Mouse (Mus musculus): ENCODE results near the gene Hspa2. TPM values are rescaled to one million over a fixed set of nuclear protein-coding genes. Genes with fewer than 3 reads are reported as not detected.
"Not testable (repeated sequence)": the region's sequence is repeated elsewhere in the genome, so short reads cannot be mapped to it uniquely, and the experiment has no call there.

Hspa2 gene
- total and polyA plus RNA-seq, 2 experiments from 2014 or later = 8.8 to 13.6 TPM

- Histone ChIP-seq H3K4me2 (ENCODE audit: low read depth, low read length, poor library complexity, severe bottlenecking) (no peak overlapping the region), H3K4me1 (ENCODE audit: insufficient read depth, low read length) (peaks cover 3% of the 10 kb centered on the region; the same call in 1 of the 2 replicates), H3K27me3 (ENCODE audit: insufficient read depth, low read length) (no peaks in the 10 kb centered on the region; the same call in 1 of the 2 replicates), H3K27ac (ENCODE audit: low read depth, low read length) (no peak overlapping the region), H3K9me3 (ENCODE audit: low read length) (no peaks in the 10 kb centered on the region), H3K9ac (replicated peaks; ENCODE audit: low read length, poor library complexity, severe bottlenecking) (no peak overlapping the region), H3K4me3 (ENCODE audit: low read depth, low read length) (no peak overlapping the region), H3K36me3 (ENCODE audit: insufficient read depth, low read length) (no peaks in the 10 kb centered on the region)
- ATAC-seq (ENCODE audit: low FRiP score) (no peak), DNase-seq (ENCODE audit: low spot score) (peak; percentile 26)
- WGBS = 58% methylated on average over 5 of the region's 5 CpGs
- TF ChIP-seq CTCF (IDR thresholded peaks at IDR 0.05) = no peak
Observed at GRCm38 (mm10) chr12:76430879-76431406, 27.0 kb downstream of the Hspa2 start.

- WGBS = 87% methylated on average over 6 of the region's 6 CpGs
- no peak overlapping the region for H3K4me2 ChIP-seq (ENCODE audit: low read depth, low read length, poor library complexity, severe bottlenecking)
- TF ChIP-seq CTCF (IDR thresholded peaks at IDR 0.05) = no peak
- no peaks in the 10 kb centered on the region for H3K9me3 ChIP-seq (ENCODE audit: low read length)
- ATAC-seq (ENCODE audit: low FRiP score) (no peak), DNase-seq (ENCODE audit: low spot score) (no peak)
- no peak overlapping the region for H3K27ac ChIP-seq (ENCODE audit: low read depth, low read length)
- H3K4me3 ChIP-seq (ENCODE audit: low read depth, low read length) = no peak overlapping the region
- peaks cover 3% of the 10 kb centered on the region; the same call in 1 of the 2 replicates for H3K4me1 ChIP-seq (ENCODE audit: insufficient read depth, low read length)
- no peaks in the 10 kb centered on the region; the same call in 1 of the 2 replicates for H3K27me3 ChIP-seq (ENCODE audit: insufficient read depth, low read length)
- H3K36me3 ChIP-seq (ENCODE audit: insufficient read depth, low read length) = no peaks in the 10 kb centered on the region
- H3K9ac ChIP-seq (replicated peaks; ENCODE audit: low read length, poor library complexity, severe bottlenecking) = no peak overlapping the region
Observed at GRCm38 (mm10) chr12:76431431-76431830, 27.5 kb downstream of the Hspa2 start.

GRCm38 (mm10) chr12:76434111-76434510, 30.1 kb downstream of the Hspa2 start:
- DNase-seq (ENCODE audit: low spot score) = no peak
- no peaks in the 10 kb centered on the region; the same call in 1 of the 2 replicates for H3K27me3 ChIP-seq (ENCODE audit: insufficient read depth, low read length)
- H3K4me2 ChIP-seq (ENCODE audit: low read depth, low read length, poor library complexity, severe bottlenecking) = no peak overlapping the region
- no peak for TF ChIP-seq CTCF (IDR thresholded peaks at IDR 0.05)
- H3K9me3 ChIP-seq (ENCODE audit: low read length) = no peaks in the 10 kb centered on the region
- 43% methylated on average over 7 of the region's 7 CpGs for WGBS
- H3K27ac ChIP-seq (ENCODE audit: low read depth, low read length) = no peak overlapping the region
- 0 out of 2 replicates have a peak, but pooled peaks cover 3% of the 10 kb centered on the region for H3K4me1 ChIP-seq (ENCODE audit: insufficient read depth, low read length)
- no peaks in the 10 kb centered on the region for H3K36me3 ChIP-seq (ENCODE audit: insufficient read depth, low read length)
- ATAC-seq (ENCODE audit: low FRiP score) = no peak
- H3K9ac ChIP-seq (replicated peaks; ENCODE audit: low read length, poor library complexity, severe bottlenecking) = no peak overlapping the region
- no peak overlapping the region for H3K4me3 ChIP-seq (ENCODE audit: low read depth, low read length)

- H3K4me3 ChIP-seq (ENCODE audit: low read depth, low read length) = peak overlapping the region; percentile 21; the same call in 1 of the 2 replicates
- no peak for TF ChIP-seq CTCF (IDR thresholded peaks at IDR 0.05)
- H3K36me3 ChIP-seq (ENCODE audit: insufficient read depth, low read length) = no peaks in the 10 kb centered on the region
- H3K4me1 ChIP-seq (ENCODE audit: insufficient read depth, low read length) = 0 out of 2 replicates have a peak, but pooled peaks cover 3% of the 10 kb centered on the region
- no peaks in the 10 kb centered on the region; the same call in 1 of the 2 replicates for H3K27me3 ChIP-seq (ENCODE audit: insufficient read depth, low read length)
- H3K9me3 ChIP-seq (ENCODE audit: low read length) = no peaks in the 10 kb centered on the region
- no peak for ATAC-seq (ENCODE audit: low FRiP score)
- no peak overlapping the region for H3K27ac ChIP-seq (ENCODE audit: low read depth, low read length)
- no peak for DNase-seq (ENCODE audit: low spot score)
- peak overlapping the region; percentile 39 for H3K4me2 ChIP-seq (ENCODE audit: low read depth, low read length, poor library complexity, severe bottlenecking)
- 1% methylated on average over 16 of the region's 17 CpGs for WGBS
- H3K9ac ChIP-seq (replicated peaks; ENCODE audit: low read length, poor library complexity, severe bottlenecking) = no peak overlapping the region
Observed at GRCm38 (mm10) chr12:76435084-76435483, 31.1 kb downstream of the Hspa2 start.

- TF ChIP-seq CTCF (IDR thresholded peaks at IDR 0.05) = no peak
- ATAC-seq (ENCODE audit: low FRiP score) (no peak), DNase-seq (ENCODE audit: low spot score) (no peak)
- Histone ChIP-seq H3K27me3 (ENCODE audit: insufficient read depth, low read length) (no peaks in the 10 kb centered on the region; the same call in 1 of the 2 replicates), H3K4me1 (ENCODE audit: insufficient read depth, low read length) (0 out of 2 replicates have a peak, but pooled peaks cover 3% of the 10 kb centered on the region), H3K4me2 (ENCODE audit: low read depth, low read length, poor library complexity, severe bottlenecking) (no peak overlapping the region), H3K36me3 (ENCODE audit: insufficient read depth, low read length) (no peaks in the 10 kb centered on the region), H3K27ac (ENCODE audit: low read depth, low read length) (no peak overlapping the region), H3K4me3 (ENCODE audit: low read depth, low read length) (no peak overlapping the region), H3K9me3 (ENCODE audit: low read length) (no peaks in the 10 kb centered on the region), H3K9ac (replicated peaks; ENCODE audit: low read length, poor library complexity, severe bottlenecking) (no peak overlapping the region)
- WGBS = 41% methylated on average over 8 of the region's 8 CpGs
Observed at GRCm38 (mm10) chr12:76435549-76435948, 31.6 kb downstream of the Hspa2 start.

- H3K27me3 ChIP-seq (ENCODE audit: insufficient read depth, low read length); H3K36me3 ChIP-seq (ENCODE audit: insufficient read depth, low read length); H3K9ac ChIP-seq (replicated peaks; ENCODE audit: low read length, poor library complexity, severe bottlenecking); ATAC-seq (ENCODE audit: low FRiP score); H3K4me3 ChIP-seq (ENCODE audit: low read depth, low read length); H3K4me2 ChIP-seq (ENCODE audit: low read depth, low read length, poor library complexity, severe bottlenecking); H3K4me1 ChIP-seq (ENCODE audit: insufficient read depth, low read length); H3K27ac ChIP-seq (ENCODE audit: low read depth, low read length); DNase-seq (ENCODE audit: low spot score); H3K9me3 ChIP-seq (ENCODE audit: low read length): not testable (repeated sequence)
- WGBS = 79% methylated on average over 6 of the region's 6 CpGs
Observed at GRCm38 (mm10) chr12:76443488-76443887, 39.5 kb downstream of the Hspa2 start.
